Mouse (Mus musculus) forebrain, embryonic 13.5 days (tissue): ENCODE data around the gene Rtkn. TPM values are rescaled to one million over a fixed set of nuclear protein-coding genes. Genes with fewer than 3 reads are reported as not detected.

Experiments used
- ATAC-seq: fragments of 200-750 bp; cut with Nextera tagmentation; 2 replicates; pipeline ENCODE4 v1.8.0; 2017
- H3K27ac ChIP-seq: fragments of 300-500 bp; sonication (generic); 2 replicates; pipeline ENCODE4 v1.5.1; 2015; ENCODE audit warnings: inconsistent platforms, mild to moderate bottlenecking, moderate library complexity
- H3K27me3 ChIP-seq: fragments of 300-500 bp; sonication (generic); 2 replicates; pipeline ENCODE4 v1.6.1; 2015; ENCODE audit warnings: mild to moderate bottlenecking, inconsistent platforms
- H3K36me3 ChIP-seq: fragments of 300-500 bp; sonication (generic); 2 replicates; pipeline ENCODE4 v1.6.1; 2015; ENCODE audit warnings: mild to moderate bottlenecking, inconsistent platforms; ENCODE audit not compliant: poor library complexity, severe bottlenecking
- H3K4me1 ChIP-seq: fragments of 300-500 bp; sonication (generic); 2 replicates; pipeline ENCODE4 v1.6.1; 2015; ENCODE audit warnings: inconsistent platforms
- H3K4me2 ChIP-seq: fragments of 300-500 bp; sonication (generic); 2 replicates; pipeline ENCODE4 v1.6.1; 2015; ENCODE audit warnings: inconsistent platforms, mild to moderate bottlenecking, moderate library complexity
- H3K4me3 ChIP-seq: fragments of 300-500 bp; sonication (generic); 2 replicates; pipeline ENCODE4 v1.5.1; 2015; ENCODE audit warnings: mild to moderate bottlenecking, inconsistent platforms
- H3K9ac ChIP-seq: fragments of 300-500 bp; sonication (generic); 2 replicates; pipeline ENCODE4 v1.6.1; 2015; ENCODE audit warnings: mild to moderate bottlenecking, inconsistent platforms
- H3K9me3 ChIP-seq: fragments of 300-500 bp; sonication (generic); replicated peaks from 2 replicates; pipeline ENCODE4 v1.6.1; 2016; ENCODE audit warnings: inconsistent platforms
- WGBS: fragments of 180-500 bp; shearing (Covaris S2); methylation state at CpG from one replicate; pipeline ENCODE4 v1.1.7; 2015; 5-methylcytosine and 5-hydroxymethylcytosine counted together
- polyA plus RNA-seq: library from polyadenylated mRNA; unstranded; fragments of >200 nt; fragmentation: Nextera tagmentation; extraction: Ambion mirVana; gene quantifications from 2 replicates; pipeline ENCODE4 v1.2.1, GENCODE M21; 2015

The Rtkn gene
- polyA plus RNA-seq, 1 experiment from 2014 or later: 10.4 TPM

- no peak overlapping the region for H3K4me2 ChIP-seq
- peaks cover 12% of the 10 kb centered on the region; the same call in 1 of the 2 replicates for H3K36me3 ChIP-seq
- peaks cover 39% of the 10 kb centered on the region for H3K4me1 ChIP-seq
- no peak overlapping the region for H3K27ac ChIP-seq
- H3K9ac ChIP-seq: no peak overlapping the region
- H3K4me3 ChIP-seq: no peak overlapping the region
- no peaks in the 10 kb centered on the region for H3K9me3 ChIP-seq
- H3K27me3 ChIP-seq: peaks cover 17% of the 10 kb centered on the region
- WGBS: 48% methylated on average over 4 of the region's 4 CpGs
- peak; percentile 25; the same call in 1 of the 2 replicates for ATAC-seq
These were observed 31.1 kb upstream of the Rtkn start for GRCm38 (mm10) chr6:83104158-83104557.

- Histone ChIP-seq H3K27me3 (peaks cover 5% of the 10 kb centered on the region; the same call in 1 of the 2 replicates), H3K36me3 (peaks cover 15% of the 10 kb centered on the region; the same call in 1 of the 2 replicates), H3K4me2 (peak overlapping the region; percentile 93), H3K27ac (0 out of 2 replicates have a peak overlapping the region, but pooled peaks have one; percentile 10), H3K4me3 (peak overlapping the region; percentile 94), H3K9me3 (no peaks in the 10 kb centered on the region), H3K4me1 (peaks cover 36% of the 10 kb centered on the region), H3K9ac (peak overlapping the region; percentile 96; the same call in 1 of the 2 replicates)
- ATAC-seq: no peak
- WGBS: 36% methylated on average over 13 of the region's 13 CpGs
These were observed 27.5 kb upstream of the Rtkn start for GRCm38 (mm10) chr6:83107566-83108400.

- Histone ChIP-seq H3K27me3 (no peaks in the 10 kb centered on the region), H3K27ac (peak within 1 kb of the TSS; percentile 71), H3K4me3 (peak within 1 kb of the TSS; percentile 94), H3K4me2 (peak within 1 kb of the TSS; percentile 93), H3K9me3 (no peaks in the 10 kb centered on the region), H3K4me1 (peaks cover 27% of the 10 kb centered on the region), H3K9ac (peak within 1 kb of the TSS; percentile 96), H3K36me3 (peaks cover 15% of the 10 kb centered on the region; the same call in 1 of the 2 replicates)
- WGBS: under 1% methylated on average over 69 of the region's 76 CpGs
- ATAC-seq: peak; percentile 85
These were observed 26.2 kb upstream of the Rtkn start, which contains the start of gene Mrpl53 for GRCm38 (mm10) chr6:83108762-83109668. Gene Mrpl53 (plus strand): TSS chr6:83109040.

- Histone ChIP-seq H3K4me3 (no peak overlapping the region), H3K9me3 (no peaks in the 10 kb centered on the region), H3K27ac (no peak overlapping the region), H3K27me3 (no peaks in the 10 kb centered on the region), H3K9ac (no peak overlapping the region), H3K36me3 (peaks cover 8% of the 10 kb centered on the region; the same call in 1 of the 2 replicates), H3K4me2 (no peak overlapping the region), H3K4me1 (peaks cover 45% of the 10 kb centered on the region)
- WGBS: 88% methylated on average over 4 of the region's 4 CpGs
- no peak for ATAC-seq
These were observed 23.6 kb upstream of the Rtkn start for GRCm38 (mm10) chr6:83111510-83112136.

GRCm38 (mm10) chr6:83115011-83115671 lies 20.1 kb upstream of the Rtkn start, which contains the start of gene Mogs:
Gene Mogs (plus strand): TSS chr6:83115496.
- 1% methylated on average over 43 of the region's 58 CpGs for WGBS
- no peaks in the 10 kb centered on the region for H3K9me3 ChIP-seq
- peak within 1 kb of the TSS; percentile 95 for H3K9ac ChIP-seq
- H3K4me1 ChIP-seq: peaks cover 54% of the 10 kb centered on the region
- peak within 1 kb of the TSS; percentile 89 for H3K4me3 ChIP-seq
- H3K4me2 ChIP-seq: peak within 1 kb of the TSS; percentile 99
- peak within 1 kb of the TSS; percentile 74 for H3K27ac ChIP-seq
- peaks cover 36% of the 10 kb centered on the region for H3K36me3 ChIP-seq
- peak; percentile 90 for ATAC-seq
- no peaks in the 10 kb centered on the region for H3K27me3 ChIP-seq

- 1% methylated on average over 36 of the region's 48 CpGs for WGBS
- peak overlapping the region; percentile 74 for H3K27ac ChIP-seq
- H3K9ac ChIP-seq: peak overlapping the region; percentile 95
- H3K36me3 ChIP-seq: peaks cover 34% of the 10 kb centered on the region
- peak overlapping the region; percentile 89 for H3K4me3 ChIP-seq
- peak overlapping the region; percentile 99 for H3K4me2 ChIP-seq
- peak; percentile 67 for ATAC-seq
- H3K9me3 ChIP-seq: no peaks in the 10 kb centered on the region
- no peaks in the 10 kb centered on the region for H3K27me3 ChIP-seq
- H3K4me1 ChIP-seq: peaks cover 56% of the 10 kb centered on the region
These were observed 19.4 kb upstream of the Rtkn start for GRCm38 (mm10) chr6:83115682-83116372.

- Histone ChIP-seq H3K36me3 (peaks cover 32% of the 10 kb centered on the region), H3K4me1 (peaks cover 56% of the 10 kb centered on the region), H3K27ac (no peak overlapping the region), H3K9ac (peak overlapping the region; percentile 95), H3K9me3 (no peaks in the 10 kb centered on the region), H3K4me3 (peak overlapping the region; percentile 89), H3K27me3 (no peaks in the 10 kb centered on the region), H3K4me2 (peak overlapping the region; percentile 99)
- WGBS: 77% methylated on average over 11 of the region's 11 CpGs
- no peak for ATAC-seq
These were observed 18.7 kb upstream of the Rtkn start for GRCm38 (mm10) chr6:83116373-83117164.

- H3K27me3 ChIP-seq: no peaks in the 10 kb centered on the region
- peak overlapping the region; percentile 99 for H3K4me2 ChIP-seq
- H3K36me3 ChIP-seq: peaks cover 32% of the 10 kb centered on the region
- 90% methylated on average over 4 of the region's 4 CpGs for WGBS
- no peaks in the 10 kb centered on the region for H3K9me3 ChIP-seq
- peaks cover 60% of the 10 kb centered on the region for H3K4me1 ChIP-seq
- H3K4me3 ChIP-seq: peak overlapping the region; percentile 89; the same call in 1 of the 2 replicates
- H3K27ac ChIP-seq: no peak overlapping the region
- peak overlapping the region; percentile 95 for H3K9ac ChIP-seq
- no peak for ATAC-seq
These were observed 18.2 kb upstream of the Rtkn start for GRCm38 (mm10) chr6:83117165-83117438.

GRCm38 (mm10) chr6:83117616-83118015 lies 17.6 kb upstream of the Rtkn start:
- Histone ChIP-seq H3K27ac (peak overlapping the region; percentile 35; the same call in 1 of the 2 replicates), H3K9ac (no peak overlapping the region), H3K9me3 (no peaks in the 10 kb centered on the region), H3K4me3 (no peak overlapping the region), H3K4me2 (no peak overlapping the region), H3K27me3 (no peaks in the 10 kb centered on the region), H3K36me3 (peaks cover 32% of the 10 kb centered on the region), H3K4me1 (peaks cover 65% of the 10 kb centered on the region)
- ATAC-seq: no peak
- 88% methylated on average over 13 of the region's 13 CpGs for WGBS

- H3K4me1 ChIP-seq: peaks cover 72% of the 10 kb centered on the region
- WGBS: 85% methylated on average over 11 of the region's 11 CpGs
- no peaks in the 10 kb centered on the region for H3K9me3 ChIP-seq
- no peak for ATAC-seq
- no peak overlapping the region for H3K4me2 ChIP-seq
- H3K27me3 ChIP-seq: no peaks in the 10 kb centered on the region
- peak overlapping the region; percentile 35; the same call in 1 of the 2 replicates for H3K27ac ChIP-seq
- no peak overlapping the region for H3K4me3 ChIP-seq
- no peak overlapping the region for H3K9ac ChIP-seq
- peaks cover 32% of the 10 kb centered on the region for H3K36me3 ChIP-seq
These were observed 16.9 kb upstream of the Rtkn start for GRCm38 (mm10) chr6:83118369-83118768.
